Mouse (Mus musculus): ENCODE results near the gene 5830473C10Rik.

Gene 5830473C10Rik

DNA sequence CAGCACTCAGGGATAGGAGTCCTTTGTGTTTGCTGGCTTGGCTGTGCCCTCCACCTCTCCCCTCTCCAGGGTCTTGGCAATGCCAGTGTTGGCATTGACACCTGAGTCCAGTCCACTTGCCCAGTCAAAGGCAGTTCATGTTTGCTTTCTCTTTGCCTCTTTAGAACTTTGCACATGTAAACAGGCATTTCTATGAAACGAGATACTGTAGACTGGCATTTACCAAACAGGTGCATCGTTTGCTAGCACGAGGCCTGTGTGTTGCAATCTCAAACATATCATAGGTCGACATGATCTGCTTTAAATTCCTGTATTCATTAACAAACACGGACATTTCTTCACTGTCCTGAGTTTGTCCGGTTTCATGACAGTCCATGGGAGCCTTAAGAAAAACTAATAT is at the start of gene 5830473C10Rik:
TSS of gene 5830473C10Rik (plus strand) at position 365 of the 400 bp plus-strand sequence.
- DNase-seq (ENCODE audit: low read depth in 2 of 2, low spot score in 2 of 2) = no peak

DNA sequence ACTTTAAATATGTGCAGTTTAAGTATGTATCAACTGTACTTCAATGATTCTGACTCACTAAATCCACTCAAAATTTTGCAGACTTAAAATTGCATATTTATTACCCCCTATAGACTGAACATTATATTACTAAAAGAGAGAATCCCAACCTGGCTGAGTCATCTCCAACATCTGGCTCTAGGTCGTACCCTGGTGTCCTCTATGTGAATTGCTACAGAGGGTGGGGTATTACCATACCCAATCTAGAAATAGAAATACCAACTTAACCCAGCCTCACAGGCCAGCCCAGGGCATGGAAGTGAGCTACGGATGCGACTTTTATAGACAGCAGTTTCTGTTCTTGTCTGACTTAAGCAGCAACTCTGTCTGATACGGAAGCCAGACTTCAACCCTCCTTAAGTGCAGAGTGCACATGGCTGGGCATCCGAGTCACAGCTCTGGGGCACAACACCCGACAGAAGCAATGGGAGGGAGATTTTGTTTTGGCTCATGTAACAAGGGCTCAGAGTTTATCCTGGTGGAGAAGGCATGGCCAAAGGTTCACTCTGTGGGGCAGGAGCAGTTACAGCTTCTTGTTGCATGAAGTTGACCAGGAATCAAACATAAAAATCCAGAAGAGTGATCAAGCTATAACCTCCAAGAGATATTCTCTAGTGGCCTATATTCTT is 48.5 kb upstream of the 5830473C10Rik start:
- no peak for DNase-seq (ENCODE audit: low read depth in 2 of 2, low spot score in 2 of 2)

- no peak for DNase-seq (ENCODE audit: low read depth in 2 of 2, low spot score in 2 of 2)
Observed at GRCm38 (mm10) chr5:90515561-90515960, 45.3 kb upstream of the 5830473C10Rik start.

- DNase-seq (ENCODE audit: low read depth in 2 of 2, low spot score in 2 of 2) = no peak
Observed at GRCm38 (mm10) chr5:90518356-90519100, 42.4 kb upstream of the 5830473C10Rik start, which contains the start of gene Afm. Afm (plus strand) TSS chr5:90518932.

DNA sequence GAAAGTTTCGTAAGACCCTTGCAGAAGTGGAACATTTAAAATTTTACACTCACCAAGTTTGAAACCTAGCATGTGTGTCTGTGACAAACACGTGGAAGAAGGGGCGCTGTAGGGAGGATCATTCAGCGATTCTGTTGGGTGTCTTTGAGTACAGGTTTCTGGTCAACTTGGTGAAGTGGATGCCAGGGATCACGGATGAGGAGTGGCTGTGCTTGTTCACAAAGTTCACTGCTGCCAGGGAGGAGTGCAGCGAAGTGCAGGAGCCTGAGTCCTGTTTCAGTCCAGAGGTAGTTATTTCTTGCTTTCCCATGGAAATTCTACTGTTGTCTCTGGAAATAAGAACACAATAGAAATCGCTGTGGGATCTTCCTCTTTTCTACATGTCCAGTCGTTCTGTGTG is 9.7 kb upstream of the 5830473C10Rik start:
- no peak for DNase-seq (ENCODE audit: low read depth in 2 of 2, low spot score in 2 of 2)

DNA sequence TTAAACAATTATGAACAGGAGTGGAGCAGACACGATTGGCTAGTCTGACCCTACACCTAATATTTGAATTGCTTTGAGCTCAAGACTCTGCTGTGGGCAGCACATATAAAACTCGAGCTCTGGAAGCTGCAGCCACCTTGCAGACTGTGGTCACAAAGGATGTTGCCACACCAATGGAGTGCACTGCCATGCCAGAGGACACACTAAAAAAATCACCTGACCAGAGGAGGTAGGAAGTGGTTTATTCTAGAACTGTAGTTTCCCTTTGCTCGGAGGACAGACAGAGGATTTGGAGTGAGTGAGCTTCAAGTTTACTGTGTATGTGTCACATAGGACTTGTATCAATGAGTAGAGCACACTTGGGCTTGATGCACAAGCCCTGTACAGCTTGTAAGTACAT is 4.9 kb upstream of the 5830473C10Rik start:
- no peak for DNase-seq (ENCODE audit: low read depth in 2 of 2, low spot score in 2 of 2)

GRCm38 (mm10) chr5:90561721-90562275 is 891 bp downstream of the 5830473C10Rik start:
- DNase-seq (ENCODE audit: low read depth in 2 of 2, low spot score in 2 of 2) = no peak

- DNase-seq (ENCODE audit: low read depth in 2 of 2, low spot score in 2 of 2) = no peak
Observed at GRCm38 (mm10) chr5:90562880-90563279, 2.0 kb downstream of the 5830473C10Rik start.

DNA sequence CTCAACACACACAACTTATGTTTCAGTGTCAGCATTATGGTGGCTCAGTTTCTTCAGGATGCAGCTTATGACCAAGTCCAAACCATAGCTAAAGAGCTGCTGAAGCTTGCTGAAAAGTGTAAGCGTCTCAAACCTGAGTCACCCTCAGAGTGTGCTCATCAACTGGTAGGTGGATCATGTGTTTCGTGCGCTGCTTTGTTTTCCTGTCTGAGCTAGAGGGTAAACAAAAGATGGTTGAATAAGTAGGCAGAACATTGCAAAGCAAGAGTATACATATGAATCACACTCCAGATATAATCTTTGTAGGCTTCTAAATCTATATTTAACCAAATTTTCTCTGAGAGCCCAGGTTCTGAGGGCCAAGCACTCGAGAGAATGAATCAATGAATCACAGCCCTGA is 3.3 kb downstream of the 5830473C10Rik start:
- DNase-seq (ENCODE audit: low read depth in 2 of 2, low spot score in 2 of 2) = no peak

- no peak for DNase-seq (ENCODE audit: low read depth in 2 of 2, low spot score in 2 of 2)
Observed at GRCm38 (mm10) chr5:90565205-90565604, 4.3 kb downstream of the 5830473C10Rik start.

DNA sequence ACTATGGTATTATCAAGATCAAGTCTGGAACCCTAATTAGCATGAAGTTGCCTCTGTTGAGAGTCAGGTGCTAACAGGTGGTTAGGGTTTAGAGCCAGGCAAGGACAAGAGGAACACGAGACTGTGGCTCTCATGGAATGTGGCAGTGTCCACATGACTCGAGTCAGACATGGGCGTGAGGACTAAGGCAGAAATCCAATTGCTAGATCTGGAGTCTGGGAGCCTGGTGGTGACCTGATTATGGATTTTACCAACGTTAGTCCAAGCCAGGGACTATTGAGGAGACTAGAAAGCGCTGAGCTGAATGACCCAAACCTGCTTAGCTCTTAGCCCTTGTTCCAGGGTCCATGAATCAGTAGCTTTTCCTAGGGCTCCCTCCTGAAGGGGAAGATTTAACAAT is 6.9 kb downstream of the 5830473C10Rik start:
- no peak for DNase-seq (ENCODE audit: low read depth in 2 of 2, low spot score in 2 of 2)

DNA sequence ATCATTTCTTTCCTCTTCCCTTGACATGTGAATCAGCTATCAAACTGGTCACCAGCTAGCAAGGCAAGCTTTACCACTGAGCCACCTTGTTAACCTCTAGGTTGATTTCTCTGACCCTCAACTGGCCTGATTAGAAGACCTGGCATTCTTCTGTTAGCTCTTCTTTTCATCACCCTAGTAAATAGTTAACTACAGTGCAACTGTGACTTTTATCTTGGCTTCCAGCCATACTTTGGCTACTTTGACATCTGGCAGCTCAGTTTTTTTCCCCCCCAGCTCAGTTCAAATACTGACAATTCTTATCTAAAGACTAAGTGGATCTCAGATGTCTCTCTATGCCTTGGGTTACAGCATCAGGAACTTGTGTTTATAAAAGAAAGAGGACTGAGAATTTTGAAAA is 7.4 kb downstream of the 5830473C10Rik start:
- DNase-seq (ENCODE audit: low read depth in 2 of 2, low spot score in 2 of 2) = no peak

DNA sequence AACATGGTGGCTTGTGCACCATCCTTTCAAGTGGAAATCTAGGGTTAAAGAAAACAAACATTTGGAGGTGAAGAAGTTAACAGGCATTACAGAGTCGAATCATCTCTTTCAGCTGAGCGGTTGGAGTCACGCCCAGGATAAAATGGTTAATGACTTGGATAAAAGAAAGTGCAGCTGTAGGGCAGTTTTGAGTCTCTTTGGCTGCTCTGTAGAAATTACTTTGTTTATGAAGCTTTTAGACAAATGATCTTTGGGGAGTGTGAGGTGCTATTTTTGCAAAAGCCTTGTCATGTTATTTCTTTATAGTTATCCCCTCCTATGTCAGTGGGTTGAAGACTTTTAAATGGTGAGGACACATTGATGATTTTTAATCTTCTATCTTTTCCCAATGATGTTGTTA is 10.3 kb downstream of the 5830473C10Rik start:
- no peak for DNase-seq (ENCODE audit: low read depth in 2 of 2, low spot score in 2 of 2)

DNA sequence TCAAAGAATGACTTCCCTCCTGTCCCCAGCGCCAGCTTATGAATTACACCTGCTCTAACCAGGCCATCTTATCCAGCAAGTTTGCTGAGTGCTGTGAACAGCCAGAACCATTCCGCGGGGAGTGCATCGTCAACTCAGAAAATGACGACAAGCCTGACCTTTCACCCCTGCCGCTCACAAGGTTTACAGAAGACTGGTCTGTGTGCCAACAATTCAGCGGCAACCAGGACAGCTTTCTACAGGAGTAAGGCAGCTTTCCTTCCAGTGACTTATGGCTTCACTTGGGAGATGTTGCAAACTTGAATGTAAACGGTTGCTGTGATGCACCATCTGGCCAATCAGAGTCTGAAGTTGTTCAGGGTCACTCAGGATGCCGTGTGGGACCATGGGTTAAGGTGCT is 16.8 kb downstream of the 5830473C10Rik start:
- no peak for DNase-seq (ENCODE audit: low read depth in 2 of 2, low spot score in 2 of 2)

DNA sequence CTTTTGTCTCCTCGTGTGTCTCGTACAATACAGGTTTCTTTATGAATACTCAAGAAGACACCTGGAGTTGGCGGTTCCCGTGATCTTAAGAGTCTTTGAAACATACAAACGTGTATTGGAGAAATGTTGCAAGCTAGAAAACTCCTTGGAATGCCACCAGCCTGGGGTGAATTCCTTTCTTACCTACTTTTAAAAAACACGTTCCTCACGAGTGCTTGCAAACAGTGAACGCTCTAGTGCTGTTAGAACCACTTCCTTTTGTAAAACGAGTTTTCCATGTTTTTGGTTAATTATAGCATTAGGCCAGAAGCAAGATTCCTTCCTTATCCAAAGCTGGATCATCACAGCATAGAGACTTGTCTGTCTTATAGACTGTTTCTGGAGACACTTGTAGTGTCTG is 18.6 kb downstream of the 5830473C10Rik start:
- DNase-seq (ENCODE audit: low read depth in 2 of 2, low spot score in 2 of 2) = no peak

- no peak for DNase-seq (ENCODE audit: low read depth in 2 of 2, low spot score in 2 of 2)
Observed at GRCm38 (mm10) chr5:90582179-90582578, 21.3 kb downstream of the 5830473C10Rik start.

DNA sequence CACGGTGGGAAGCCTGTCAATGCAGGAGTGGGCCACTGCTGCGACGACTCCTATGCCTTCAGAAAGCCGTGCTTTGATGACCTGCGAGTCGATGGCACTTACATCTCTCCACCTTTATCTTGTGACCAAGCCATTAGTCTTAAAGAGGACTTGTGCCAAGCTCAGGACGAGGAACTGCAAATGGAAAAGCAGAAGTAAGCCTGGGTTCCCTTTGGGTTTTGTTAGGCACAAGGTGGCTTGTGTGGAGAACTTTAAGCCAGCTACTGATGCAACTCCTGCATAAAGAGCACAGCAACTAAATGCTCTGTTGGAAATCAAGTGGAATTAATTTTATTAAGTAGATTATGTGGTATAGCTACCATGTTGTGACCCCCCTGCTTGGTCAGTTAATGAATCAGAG is 23.9 kb downstream of the 5830473C10Rik start:
- DNase-seq (ENCODE audit: low read depth in 2 of 2, low spot score in 2 of 2) = no peak

GRCm38 (mm10) chr5:90586511-90586910 is 25.6 kb downstream of the 5830473C10Rik start:
- no peak for DNase-seq (ENCODE audit: low read depth in 2 of 2, low spot score in 2 of 2)

DNA sequence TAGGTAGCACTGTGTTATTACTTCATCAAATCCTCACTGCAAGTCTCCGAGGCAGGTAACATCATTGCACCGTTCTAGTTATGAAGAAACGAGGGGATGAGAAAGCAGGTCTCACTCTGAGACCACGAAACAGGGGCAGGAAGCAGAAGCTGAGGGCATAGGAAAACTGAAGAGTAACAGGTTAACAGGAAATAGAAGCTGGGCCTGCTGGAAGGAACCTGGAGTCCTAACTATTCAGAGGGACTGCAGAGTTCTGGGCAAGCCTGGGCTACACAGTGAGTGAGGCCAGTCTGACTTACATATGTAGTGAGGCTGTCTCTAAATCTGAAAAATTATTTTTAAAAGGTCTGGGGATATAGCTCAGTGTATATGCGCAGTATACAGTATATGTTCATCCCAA is 27.2 kb downstream of the 5830473C10Rik start:
- no peak for DNase-seq (ENCODE audit: low read depth in 2 of 2, low spot score in 2 of 2)

DNA sequence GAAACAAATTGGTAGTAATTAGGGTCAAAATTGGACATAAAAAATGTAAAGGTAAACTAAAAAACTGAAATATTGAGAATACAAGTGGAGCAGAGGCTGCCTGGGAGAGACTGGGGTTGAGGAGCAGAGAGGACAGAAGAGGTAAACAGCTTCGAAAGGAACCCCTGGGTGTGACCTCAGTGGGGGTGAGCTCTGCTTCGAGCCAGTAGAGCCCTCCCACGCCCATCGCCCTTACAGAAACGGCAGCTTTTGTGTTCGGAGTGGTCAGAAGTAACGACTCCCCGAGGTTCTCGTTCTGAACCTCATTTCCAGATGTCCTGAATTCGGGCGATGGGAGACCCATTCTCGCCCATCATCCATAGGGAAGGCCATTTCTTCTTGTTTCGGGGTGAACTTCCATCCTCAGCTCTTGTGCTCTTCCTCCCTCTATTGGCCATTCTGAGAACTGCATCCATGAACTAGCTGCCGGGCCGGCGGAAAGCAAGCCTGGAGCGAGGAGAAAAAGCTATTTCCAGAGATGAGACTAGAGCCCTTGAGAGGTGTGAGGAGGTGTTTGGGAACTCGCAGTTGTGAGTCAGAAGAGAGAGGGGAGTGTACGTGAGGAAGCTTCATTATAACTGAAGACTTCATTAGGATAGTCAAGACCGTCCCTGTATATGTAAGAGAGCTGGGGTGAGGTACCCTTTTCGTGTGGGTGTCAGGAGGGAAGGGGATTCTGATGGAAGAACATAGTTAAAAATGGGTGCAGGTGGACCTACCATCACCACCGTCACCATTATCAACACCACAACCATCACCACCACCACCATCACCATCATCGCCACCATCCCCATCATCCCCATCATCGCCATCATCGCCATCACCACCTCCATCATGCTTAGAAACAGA is 28.0 kb downstream of the 5830473C10Rik start:
- DNase-seq (ENCODE audit: low read depth in 2 of 2, low spot score in 2 of 2) = peak; percentile 29 to 47

GRCm38 (mm10) chr5:90590676-90591075 is 29.8 kb downstream of the 5830473C10Rik start:
- no peak for DNase-seq (ENCODE audit: low read depth in 2 of 2, low spot score in 2 of 2)
